18 mouse cellular contexts compared by ENCODE assay signal in the genomic region with DNA sequence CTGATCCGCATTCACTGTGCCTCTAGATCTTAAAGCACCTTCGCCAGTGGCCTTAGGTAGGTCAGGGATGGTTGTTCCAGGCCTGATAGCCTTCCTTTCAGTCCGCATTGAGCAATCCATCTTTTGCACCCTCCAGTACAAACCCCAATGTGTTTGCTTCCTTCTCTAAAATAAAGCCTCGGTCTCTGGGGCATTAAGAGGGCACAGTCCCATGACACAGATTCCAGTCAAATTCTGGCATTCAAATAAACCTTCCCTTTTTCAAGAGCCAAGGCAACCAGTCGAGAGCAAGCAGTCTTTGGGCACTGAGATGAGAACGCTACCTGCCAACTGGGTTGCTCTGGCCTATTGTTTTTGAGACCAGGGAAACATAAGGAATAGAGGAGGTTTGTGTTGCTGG. TPM values are rescaled to one million over a fixed set of nuclear protein-coding genes. Genes with fewer than 3 reads are reported as not detected.
DNase-seq lines count a peak whose midpoint lies in the region; ATAC-seq and TF ChIP-seq lines count a peak whose summit lies in the region.
"Had no signal": no experiment of that assay in that cellular context is flagged by ENCODE, and none has a peak within 500 bp of the region (broad histone marks: within the 10 kb centered on the region; RNA-seq: fewer than 3 reads in every experiment).

No protein-coding gene starts in this region.

- no peak overlapping the region for H3K9ac ChIP-seq in kidney, embryonic 15.5 days
- H3K9ac ChIP-seq in liver, adult 2 months (ENCODE audit: low read depth, low read length): no peak overlapping the region
- no peak overlapping the region for H3K9ac ChIP-seq in liver, embryonic 12.5 days
- H3K9ac ChIP-seq in limb, embryonic 15.5 days: no peak overlapping the region
- H3K9ac ChIP-seq: heart, embryonic 12.5 days; hindbrain, embryonic 12.5 days; limb, embryonic 12.5 days; lung, embryonic 15.5 days; neural tube, embryonic 13.5 days had no signal

- no peaks in the 10 kb centered on the region for H3K27me3 ChIP-seq in kidney, embryonic 15.5 days
- no peaks in the 10 kb centered on the region for H3K27me3 ChIP-seq in liver, adult 2 months (ENCODE audit: control insufficient read depth, insufficient read depth, low read length)
- H3K27me3 ChIP-seq in liver, embryonic 12.5 days (replicated peaks): no peaks in the 10 kb centered on the region
- H3K27me3 ChIP-seq in limb, embryonic 15.5 days: no peaks in the 10 kb centered on the region
- H3K27me3 ChIP-seq: heart, embryonic 12.5 days; hindbrain, embryonic 12.5 days; limb, embryonic 12.5 days; lung, embryonic 15.5 days; megakaryocyte, embryonic 14.5 days; neural tube, embryonic 13.5 days had no signal

- H3K4me3 ChIP-seq in kidney, embryonic 15.5 days (replicated peaks): no peak overlapping the region
- H3K4me3 ChIP-seq in liver, adult 2 months (ENCODE audit: insufficient read depth, low read depth, low read length): no peak overlapping the region
- H3K4me3 ChIP-seq in liver, embryonic 12.5 days: no peak overlapping the region
- no peak overlapping the region for H3K4me3 ChIP-seq in limb, embryonic 15.5 days
- H3K4me3 ChIP-seq: forebrain, embryonic 10.5 days; heart, embryonic 12.5 days; hindbrain, embryonic 12.5 days; limb, embryonic 12.5 days; lung, embryonic 15.5 days; megakaryocyte, embryonic 14.5 days; neural tube, embryonic 13.5 days had no signal

- 0 out of 2 replicates have a peak overlapping the region, but pooled peaks have one; percentile 45 for H3K4me2 ChIP-seq in kidney, embryonic 15.5 days
- H3K4me2 ChIP-seq in liver, embryonic 12.5 days: no peak overlapping the region
- no peak overlapping the region; the same call in 1 of the 2 replicates for H3K4me2 ChIP-seq in limb, embryonic 15.5 days
- H3K4me2 ChIP-seq: heart, embryonic 12.5 days; hindbrain, embryonic 12.5 days; limb, embryonic 12.5 days; neural tube, embryonic 13.5 days had no signal

- no peaks in the 10 kb centered on the region for H3K9me3 ChIP-seq in kidney, embryonic 15.5 days (replicated peaks)
- H3K9me3 ChIP-seq in liver, embryonic 12.5 days (replicated peaks): no peaks in the 10 kb centered on the region
- no peaks in the 10 kb centered on the region for H3K9me3 ChIP-seq in limb, embryonic 15.5 days
- H3K9me3 ChIP-seq: forebrain, embryonic 10.5 days; heart, embryonic 12.5 days; hindbrain, embryonic 12.5 days; limb, embryonic 12.5 days; lung, embryonic 15.5 days; megakaryocyte, embryonic 14.5 days; neural tube, embryonic 13.5 days had no signal

- TF ChIP-seq CTCF in liver, adult 2 months (IDR thresholded peaks at IDR 0.05; ENCODE audit: low read depth, low read length): no peak

- 0 out of 2 replicates have a peak, but pooled peaks cover 5% of the 10 kb centered on the region for H3K4me1 ChIP-seq in kidney, embryonic 15.5 days
- H3K4me1 ChIP-seq in liver, adult 2 months (ENCODE audit: control insufficient read depth, insufficient read depth, low read length): peaks cover 10% of the 10 kb centered on the region
- no peaks in the 10 kb centered on the region for H3K4me1 ChIP-seq in liver, embryonic 12.5 days
- peaks cover 11% of the 10 kb centered on the region; the same call in 1 of the 2 replicates for H3K4me1 ChIP-seq in limb, embryonic 15.5 days
- H3K4me1 ChIP-seq: neural tube, embryonic 13.5 days had no signal

- TF ChIP-seq POLR2A in liver, adult 2 months (IDR thresholded peaks at IDR 0.05; ENCODE audit: extremely low read depth, insufficient read depth, low read length): no peak

- ATAC-seq in kidney, embryonic 15.5 days (replicated peaks; ENCODE audit: low FRiP score): no peak
- no peak for ATAC-seq in liver, embryonic 12.5 days
- no peak for ATAC-seq in limb, embryonic 15.5 days (ENCODE audit: insufficient number of reproducible peaks, low FRiP score, low TSS enrichment, low read depth)
- ATAC-seq: intestine, embryonic 16.5 days had no signal

- 88% methylated on average over 6 of the region's 6 CpGs for WGBS in kidney, embryonic 15.5 days
- 53% methylated on average over 6 of the region's 6 CpGs for WGBS in liver, adult 2 months
- WGBS in liver, embryonic 12.5 days (ENCODE audit: insufficient replicate concordance): 75% methylated on average over 6 of the region's 6 CpGs
- WGBS in limb, embryonic 15.5 days: 90% methylated on average over 6 of the region's 6 CpGs

- DNase-seq in cerebellum, adult 11-12 months: peak; percentile 5
- no peak for DNase-seq in cerebellum, postnatal 36 days
- DNase-seq in kidney, postnatal 10 days: no peak
- DNase-seq in liver, adult 2 months (ENCODE audit: extremely low read depth, low read depth, low spot score): peak; percentile 43
- DNase-seq in retina, embryonic 14.5 days (ENCODE audit: low spot score): no peak
- DNase-seq: adrenal gland, postnatal 36 days; cerebellum, adult 18-20 months had no signal

- H3K27ac ChIP-seq in kidney, embryonic 15.5 days: no peak overlapping the region
- no peak overlapping the region for H3K27ac ChIP-seq in liver, adult 2 months (replicated peaks; ENCODE audit: insufficient read depth, low read depth, low read length)
- no peak overlapping the region for H3K27ac ChIP-seq in liver, embryonic 12.5 days
- H3K27ac ChIP-seq in limb, embryonic 15.5 days: peak overlapping the region; percentile 44; the same call in 1 of the 2 replicates
- H3K27ac ChIP-seq: forebrain, embryonic 10.5 days; hindbrain, embryonic 12.5 days; limb, embryonic 12.5 days; lung, embryonic 15.5 days; neural tube, embryonic 13.5 days had no signal

- no peaks in the 10 kb centered on the region for H3K36me3 ChIP-seq in kidney, embryonic 15.5 days
- no peaks in the 10 kb centered on the region for H3K36me3 ChIP-seq in liver, adult 2 months (ENCODE audit: control insufficient read depth, insufficient read depth, low read length)
- H3K36me3 ChIP-seq in liver, embryonic 12.5 days: no peaks in the 10 kb centered on the region
- no peaks in the 10 kb centered on the region for H3K36me3 ChIP-seq in limb, embryonic 15.5 days
- H3K36me3 ChIP-seq: forebrain, embryonic 10.5 days; heart, embryonic 12.5 days; hindbrain, embryonic 12.5 days; limb, embryonic 12.5 days; lung, embryonic 15.5 days; neural tube, embryonic 13.5 days had no signal

- no peaks in the 10 kb centered on the region for H3K79me2 ChIP-seq in liver, adult 2 months (ENCODE audit: control insufficient read depth, insufficient read depth, low read length)

RNA-seq across cellular contexts. Expression of a gene that starts 57.8 kb away (rescaled TPM):
- polyA plus RNA-seq in kidney, embryonic 15.5 days (2015; fragmentation: Nextera tagmentation; extraction: Ambion mirVana): 5.1 and 5.7 TPM in 2 replicates
- 21.1 and 27.3 TPM in 2 replicates for total RNA-seq in liver, adult 2 months (2014; rRNA removed)
- 6.9 and 9.6 TPM in 2 replicates for polyA plus RNA-seq in liver, adult 2 months (2012; rRNA removed)
- polyA plus RNA-seq in liver, embryonic 12.5 days (2016; fragmentation: Nextera tagmentation; extraction: Ambion mirVana): 1.1 and 1.2 TPM in 2 replicates
- polyA plus RNA-seq in limb, embryonic 15.5 days (2015; fragmentation: Nextera tagmentation; extraction: Ambion mirVana): 5.9 and 6.3 TPM in 2 replicates

Comparison
In these comparisons a context has a peak if more than half of its experiments do, and no peak if none do; other contexts are left out.
1. DNase-seq: peak in cerebellum, adult 11-12 months (single experiment) and liver, adult 2 months (single experiment); none in cerebellum, postnatal 36 days (0 of 2), kidney, postnatal 10 days (single experiment) and retina, embryonic 14.5 days (single experiment).